Mouse (Mus musculus) lung, embryonic 16.5 days (tissue): Measurements from ENCODE around the gene Asb12. TPM values are rescaled to one million over a fixed set of nuclear protein-coding genes. Genes with fewer than 3 reads are reported as not detected.
A peak's percentile ranks its signal among the peaks of the same experiment; 100 is the strongest.
"Not testable (repeated sequence)": the region's sequence is repeated elsewhere in the genome, so short reads cannot be mapped to it uniquely, and the experiment has no call there.

Experiments
- ATAC-seq: fragments of 200-750 bp; cut with Nextera tagmentation; 2 replicates; pipeline ENCODE4 v1.8.0; 2017; ENCODE audit warnings: low read depth, mild to moderate bottlenecking, moderate library complexity
- H3K27ac ChIP-seq: fragments of 300-500 bp; sonication (generic); 2 replicates; pipeline ENCODE4 v1.5.1; 2014; ENCODE audit warnings: mild to moderate bottlenecking, control low read depth, low read length
- H3K27me3 ChIP-seq: fragments of 300-500 bp; sonication (generic); 2 replicates; pipeline ENCODE4 v1.6.1; 2014; ENCODE audit warnings: low read depth, low read length, mixed read lengths; ENCODE audit not compliant: control insufficient read depth, insufficient read depth
- H3K36me3 ChIP-seq: fragments of 300-500 bp; sonication (generic); 2 replicates; pipeline ENCODE4 v1.6.1; 2014; ENCODE audit warnings: low read length; ENCODE audit not compliant: control insufficient read depth, insufficient read depth
- H3K4me1 ChIP-seq: fragments of 300-500 bp; sonication (generic); replicated peaks from 2 replicates; pipeline ENCODE4 v1.6.1; 2014; ENCODE audit warnings: low read length, mixed read lengths; ENCODE audit not compliant: control insufficient read depth, insufficient read depth
- H3K4me2 ChIP-seq: fragments of 300-500 bp; sonication (generic); 2 replicates; pipeline ENCODE4 v1.6.1; 2014; ENCODE audit warnings: low read depth, low read length, control low read depth
- H3K4me3 ChIP-seq: fragments of 300-500 bp; sonication (generic); 2 replicates; pipeline ENCODE4 v1.5.1; 2014; ENCODE audit warnings: mild to moderate bottlenecking, low read length, control low read depth
- H3K9ac ChIP-seq: fragments of 300-500 bp; sonication (generic); 2 replicates; pipeline ENCODE4 v1.6.1; 2014; ENCODE audit warnings: low read length, control low read depth
- H3K9me3 ChIP-seq: fragments of 300-500 bp; sonication (generic); 2 replicates; pipeline ENCODE4 v1.6.1; 2016; ENCODE audit warnings: low read length; ENCODE audit not compliant: control insufficient read depth
- WGBS: fragments of 180-500 bp; shearing (Covaris S2); extraction: QIAGEN DNeasy Blood & Tissue Kit; methylation state at CpG from one replicate; pipeline ENCODE4 v1.1.7; 2014; 5-methylcytosine and 5-hydroxymethylcytosine counted together
- polyA plus RNA-seq: library from polyadenylated mRNA; unstranded; fragments of >200 nt; fragmentation: Nextera tagmentation; extraction: Ambion mirVana; gene quantifications from 2 replicates; pipeline ENCODE4 v1.2.1, GENCODE M21; 2015

The Asb12 gene
- 0.20 and 0.44 TPM in 2 replicates for polyA plus RNA-seq

DNA sequence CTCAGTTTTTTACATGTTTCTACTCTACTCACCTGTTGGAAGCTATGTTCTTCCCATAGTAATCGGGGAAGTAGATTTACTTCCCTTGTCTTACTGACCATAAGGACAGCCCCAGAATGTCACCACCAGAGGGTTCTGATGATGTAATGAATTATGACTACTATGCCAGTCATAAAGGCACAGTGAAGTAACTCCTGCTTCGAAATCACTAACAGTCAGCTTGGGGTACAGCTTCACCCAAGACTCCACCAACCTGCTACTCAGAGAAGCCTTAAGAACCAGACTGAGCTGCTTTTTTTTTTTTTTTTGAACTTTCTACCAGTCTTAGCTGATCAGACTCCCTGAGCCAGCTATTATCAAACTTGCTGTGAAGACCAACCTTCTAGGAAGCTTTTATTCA, at the start of gene Asb12, which contains the start of gene Pfn5:
Asb12 (minus strand) TSS at position 101 of the 400 bp plus-strand sequence.
Pfn5 (plus strand) TSS at position 218 of the 400 bp plus-strand sequence.
- ATAC-seq, result no peak
- Histone ChIP-seq H3K9ac (no peak within 1 kb of the TSS), H3K36me3 (no peaks in the 10 kb centered on the region), H3K27me3 (no peaks in the 10 kb centered on the region), H3K4me1 (no peaks in the 10 kb centered on the region), H3K27ac (no peak within 1 kb of the TSS), H3K4me2 (no peak within 1 kb of the TSS), H3K9me3 (no peaks in the 10 kb centered on the region), H3K4me3 (no peak within 1 kb of the TSS)
- WGBS, result 73% methylated on average over 2 of the region's 2 CpGs

DNA sequence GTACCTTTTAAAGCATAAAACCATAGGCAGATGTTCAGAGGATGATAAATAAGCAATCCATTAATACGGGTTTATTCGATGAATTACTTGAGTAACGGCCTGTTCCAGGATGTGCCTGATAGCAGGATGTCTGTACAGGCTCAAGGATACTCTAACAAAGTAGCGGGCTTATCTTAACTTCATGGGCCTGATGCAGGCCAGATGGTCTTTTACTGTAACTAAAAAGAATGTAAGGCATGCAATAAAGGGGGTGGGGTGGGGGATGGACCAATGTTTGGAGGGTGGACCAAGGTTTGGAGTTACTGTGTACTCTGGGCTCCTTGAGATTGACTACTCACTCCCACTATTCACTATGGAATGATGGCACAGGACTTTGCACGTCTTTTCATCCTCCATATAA, 42.8 kb upstream of the Asb12 start:
- H3K9ac ChIP-seq, result no peak overlapping the region
- no peaks in the 10 kb centered on the region for H3K9me3 ChIP-seq
- no peaks in the 10 kb centered on the region for H3K27me3 ChIP-seq
- H3K27ac ChIP-seq, result no peak overlapping the region
- 34% methylated on average over 5 of the region's 5 CpGs for WGBS
- 0 out of 2 replicates have a peak, but pooled peaks have one; percentile 43 for ATAC-seq
- H3K4me2 ChIP-seq, result no peak overlapping the region
- H3K4me1 ChIP-seq, result no peaks in the 10 kb centered on the region
- H3K36me3 ChIP-seq, result no peaks in the 10 kb centered on the region
- no peak overlapping the region for H3K4me3 ChIP-seq

DNA sequence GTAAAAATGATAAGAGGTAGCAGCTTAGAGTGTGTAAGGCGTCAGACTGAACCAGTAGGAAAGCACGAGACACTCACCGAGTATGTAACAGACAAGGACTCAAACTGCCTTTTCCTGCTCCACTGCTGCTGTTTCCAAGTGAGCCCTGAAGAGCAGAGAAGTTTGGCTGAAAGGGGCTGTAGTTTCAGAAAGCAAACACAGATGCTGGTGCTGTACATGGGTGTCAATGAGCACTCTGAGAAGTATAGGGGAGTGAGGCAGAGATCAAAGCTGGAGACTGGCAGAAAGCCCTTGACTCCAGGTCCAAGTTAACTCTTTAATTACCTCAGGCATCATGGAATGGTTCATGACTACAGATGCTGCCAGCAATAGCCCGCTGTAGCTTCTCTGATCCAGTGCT, 3.5 kb downstream of the Asb12 start:
- no peak overlapping the region for H3K27ac ChIP-seq
- H3K27me3 ChIP-seq, result no peaks in the 10 kb centered on the region
- ATAC-seq, result peak; percentile 71
- no peaks in the 10 kb centered on the region for H3K36me3 ChIP-seq
- H3K4me1 ChIP-seq, result no peaks in the 10 kb centered on the region
- no peaks in the 10 kb centered on the region for H3K9me3 ChIP-seq
- no peak overlapping the region for H3K9ac ChIP-seq
- no peak overlapping the region for H3K4me3 ChIP-seq
- H3K4me2 ChIP-seq, result no peak overlapping the region
- WGBS, result 58% methylated on average over 4 of the region's 4 CpGs

GRCm38 (mm10) chrX:95535493-95535892, 22.3 kb downstream of the Asb12 start:
- H3K27ac ChIP-seq, H3K4me2 ChIP-seq, H3K4me1 ChIP-seq, H3K36me3 ChIP-seq, ATAC-seq, H3K27me3 ChIP-seq, H3K9ac ChIP-seq, H3K4me3 ChIP-seq, H3K9me3 ChIP-seq: not testable (repeated sequence)
- WGBS, result 83% methylated on average over 2 of the region's 2 CpGs

GRCm38 (mm10) chrX:95525166-95525565, 32.6 kb downstream of the Asb12 start:
- no peaks in the 10 kb centered on the region for H3K9me3 ChIP-seq
- no peaks in the 10 kb centered on the region for H3K27me3 ChIP-seq
- H3K4me1 ChIP-seq, result no peaks in the 10 kb centered on the region
- no peak overlapping the region for H3K4me3 ChIP-seq
- H3K36me3 ChIP-seq, result no peaks in the 10 kb centered on the region
- H3K9ac ChIP-seq, result no peak overlapping the region
- no peak overlapping the region for H3K4me2 ChIP-seq
- no peak overlapping the region for H3K27ac ChIP-seq
- WGBS, result 63% methylated on average over 2 of the region's 2 CpGs
- no peak for ATAC-seq

- no peaks in the 10 kb centered on the region for H3K4me1 ChIP-seq
- H3K4me3 ChIP-seq, result no peak overlapping the region
- H3K9me3 ChIP-seq, result no peaks in the 10 kb centered on the region
- no peaks in the 10 kb centered on the region for H3K36me3 ChIP-seq
- ATAC-seq, result no peak
- H3K9ac ChIP-seq, result no peak overlapping the region
- no peaks in the 10 kb centered on the region for H3K27me3 ChIP-seq
- no peak overlapping the region for H3K27ac ChIP-seq
- no peak overlapping the region for H3K4me2 ChIP-seq
These were observed 33.9 kb downstream of the Asb12 start for GRCm38 (mm10) chrX:95523883-95524282.

DNA sequence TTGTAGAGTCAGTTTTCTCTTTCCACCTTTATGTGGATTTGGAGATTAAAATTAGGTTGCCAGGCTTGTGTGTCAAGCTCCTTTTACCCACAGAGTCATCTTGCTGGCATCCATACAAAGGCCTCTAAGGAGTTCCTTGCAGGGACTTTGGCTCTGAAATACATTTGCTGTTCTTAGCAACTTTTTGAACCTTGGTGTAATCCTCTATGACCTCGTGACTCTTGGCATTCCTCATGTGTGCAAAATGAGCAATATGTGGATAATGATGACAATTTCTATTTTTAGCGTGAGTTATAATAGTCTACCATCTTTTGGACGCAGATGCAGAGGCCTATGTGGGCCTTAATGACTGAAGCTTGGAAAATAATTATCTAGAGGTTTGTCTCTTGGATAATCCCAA, 100.6 kb downstream of the Asb12 start:
- WGBS, result 64% methylated on average over 3 of the region's 3 CpGs
- no peak overlapping the region for H3K9ac ChIP-seq
- no peaks in the 10 kb centered on the region for H3K36me3 ChIP-seq
- no peak overlapping the region for H3K27ac ChIP-seq
- H3K27me3 ChIP-seq, result no peaks in the 10 kb centered on the region
- ATAC-seq, result no peak
- H3K4me2 ChIP-seq, result no peak overlapping the region
- no peak overlapping the region for H3K4me3 ChIP-seq
- no peaks in the 10 kb centered on the region for H3K9me3 ChIP-seq
- no peaks in the 10 kb centered on the region for H3K4me1 ChIP-seq

GRCm38 (mm10) chrX:95445866-95446265, 111.9 kb downstream of the Asb12 start:
- Histone ChIP-seq H3K27me3 (no peaks in the 10 kb centered on the region), H3K4me2 (no peak overlapping the region), H3K36me3 (no peaks in the 10 kb centered on the region), H3K27ac (peak overlapping the region; percentile 55), H3K9ac (no peak overlapping the region), H3K4me1 (0 out of 2 replicates have a peak, but pooled peaks cover 3% of the 10 kb centered on the region), H3K9me3 (no peaks in the 10 kb centered on the region), H3K4me3 (no peak overlapping the region)
- ATAC-seq, result peak; percentile 24
- WGBS, result 53% methylated on average over 2 of the region's 2 CpGs

DNA sequence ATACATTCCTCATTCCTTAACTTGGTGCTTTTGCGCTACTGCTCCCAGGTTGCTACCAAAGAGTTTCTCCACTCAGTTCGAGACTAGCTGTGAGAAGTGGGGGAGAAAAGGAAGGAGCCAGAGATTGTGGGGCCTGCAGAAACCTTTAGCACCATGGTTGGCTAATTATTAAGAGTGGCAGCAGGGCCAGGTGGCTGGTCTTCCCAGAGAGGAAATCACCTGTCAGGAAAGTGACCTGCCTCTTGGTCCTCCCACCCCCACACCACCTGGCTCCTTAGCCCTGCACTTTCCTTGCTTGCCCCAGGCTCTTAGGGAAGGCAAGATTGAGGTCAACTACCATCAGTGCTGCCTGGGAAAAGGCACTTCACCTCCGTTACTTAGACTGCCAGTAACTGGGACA, 112.6 kb downstream of the Asb12 start:
- 0 out of 2 replicates have a peak, but pooled peaks cover 3% of the 10 kb centered on the region for H3K4me1 ChIP-seq
- no peaks in the 10 kb centered on the region for H3K27me3 ChIP-seq
- no peaks in the 10 kb centered on the region for H3K36me3 ChIP-seq
- H3K27ac ChIP-seq, result peak overlapping the region; percentile 90
- 30% methylated on average over 3 of the region's 3 CpGs for WGBS
- H3K9ac ChIP-seq, result peak overlapping the region; percentile 47
- peak; percentile 5 for ATAC-seq
- peak overlapping the region; percentile 66 for H3K4me2 ChIP-seq
- peak overlapping the region; percentile 67 for H3K4me3 ChIP-seq
- no peaks in the 10 kb centered on the region for H3K9me3 ChIP-seq

- WGBS, result 18% methylated on average over 19 of the region's 19 CpGs
These were observed 113.0 kb downstream of the Asb12 start, which contains the start of gene Amer1 for GRCm38 (mm10) chrX:95444776-95445111. Amer1 (minus strand) TSS chrX:95444872.

More at GRCm38 (mm10) chrX:95444776-95445111, 113.0 kb downstream of the Asb12 start, which contains the start of gene Amer1:
- ATAC-seq, result peak; percentile 95
- Histone ChIP-seq H3K4me2 (peak within 1 kb of the TSS; percentile 66), H3K4me3 (peak within 1 kb of the TSS; percentile 67), H3K27ac (peak within 1 kb of the TSS; percentile 90), H3K9me3 (no peaks in the 10 kb centered on the region), H3K9ac (peak within 1 kb of the TSS; percentile 73), H3K36me3 (no peaks in the 10 kb centered on the region), H3K27me3 (no peaks in the 10 kb centered on the region), H3K4me1 (0 out of 2 replicates have a peak, but pooled peaks cover 3% of the 10 kb centered on the region)
